Mouse (Mus musculus) CH12.LX (cell line): Measurements from ENCODE around the gene 4930562C15Rik. TPM values are rescaled to one million over a fixed set of nuclear protein-coding genes. Genes with fewer than 3 reads are reported as not detected.

Experiments
- DNase-seq: peaks from one replicate; pipeline ENCODE4 v3.0.0-alpha.2; 2013; ENCODE audit errors: extremely low read depth
- H3K27ac ChIP-seq: 2 replicates; pipeline ENCODE4 v1.5.1; 2012; ENCODE audit warnings: low read depth, mild to moderate bottlenecking, control low read depth, moderate library complexity; ENCODE audit not compliant: insufficient read depth
- H3K27me3 ChIP-seq: replicated peaks from 2 replicates; pipeline ENCODE3; 2012; ENCODE audit warnings: inconsistent platforms
- H3K36me3 ChIP-seq, 2 experiments: replicated peaks in 1 of 2; 2 replicates each; pipeline versions ENCODE3 to v1.6.1; 2012; ENCODE audit warnings: inconsistent platforms in 1 of 2, low read length in 1 of 2, mild to moderate bottlenecking in 1 of 2, mixed read lengths in 1 of 2, moderate library complexity in 1 of 2; ENCODE audit not compliant: control insufficient read depth in 1 of 2, insufficient read depth in 1 of 2
- H3K4me1 ChIP-seq, 2 experiments: 2 replicates each; pipeline ENCODE4 v1.6.1; 2012; ENCODE audit warnings: inconsistent platforms in 1 of 2, moderate library complexity in 1 of 2; ENCODE audit not compliant: insufficient read depth in 2 of 2, control insufficient read depth in 1 of 2
- H3K4me2 ChIP-seq: 2 replicates; pipeline ENCODE4 v1.6.1; 2012; ENCODE audit warnings: low read depth, mild to moderate bottlenecking, control low read depth; ENCODE audit not compliant: poor library complexity, insufficient read depth, severe bottlenecking
- H3K4me3 ChIP-seq, 3 experiments: fragments of 150-350 bp in 1 of 3; sonication (generic) in 1 of 3; replicated peaks in 1 of 3; 2 replicates each; pipeline versions ENCODE3 to v1.5.1; 2011 to 2012; ENCODE audit warnings: low read depth in 2 of 3, low read length in 2 of 3, mild to moderate bottlenecking in 2 of 3, moderate library complexity in 2 of 3, control low read depth in 1 of 3, improper control_type of control experiment in 1 of 3, inconsistent platforms in 1 of 3, mixed read lengths in 1 of 3; ENCODE audit not compliant: poor library complexity in 1 of 3
- H3K79me2 ChIP-seq: replicated peaks from 2 replicates; pipeline ENCODE4 v1.6.1; 2012; ENCODE audit warnings: mild to moderate bottlenecking, moderate library complexity; ENCODE audit not compliant: control insufficient read depth, poor library complexity, insufficient read depth, severe bottlenecking; ENCODE audit errors: extremely low read depth
- H3K9ac ChIP-seq: 2 replicates; pipeline ENCODE4 v1.6.1; 2012; ENCODE audit warnings: low read depth, mild to moderate bottlenecking, control low read depth, moderate library complexity; ENCODE audit not compliant: insufficient read depth
- H3K9me3 ChIP-seq: replicated peaks from 2 replicates; pipeline ENCODE3; 2012; ENCODE audit warnings: low read length, inconsistent platforms, mixed read lengths
- BHLHE40 ChIP-seq: IDR thresholded peaks from 2 replicates; pipeline ENCODE4 v1.6.1; 2011; ENCODE audit warnings: mild to moderate bottlenecking, low read depth, low read length, improper control_type of control experiment
- CTCF ChIP-seq, 2 experiments: IDR thresholded peaks in 1 of 2; conservative IDR thresholded peaks in 1 of 2; 2 replicates each; pipeline ENCODE4 v1.5.1; 2011 to 2012; ENCODE audit warnings: low read depth in 2 of 2, low read length in 2 of 2, improper control_type of control experiment in 1 of 2, inconsistent platforms in 1 of 2, mild to moderate bottlenecking in 1 of 2, moderate library complexity in 1 of 2
- ETS1 ChIP-seq: conservative IDR thresholded peaks from 2 replicates; pipeline ENCODE4 v1.6.1; 2012; ENCODE audit warnings: low read depth, mild to moderate bottlenecking, inconsistent platforms, low read length, improper control_type of control experiment, moderate library complexity
- HCFC1 ChIP-seq: IDR thresholded peaks from 2 replicates; pipeline ENCODE4 v1.6.1; 2012; ENCODE audit warnings: low read depth, mild to moderate bottlenecking, inconsistent platforms, low read length, improper control_type of control experiment
- IRF4 ChIP-seq: IDR thresholded peaks from 2 replicates; pipeline ENCODE4 v1.6.1; 2014; ENCODE audit warnings: low read depth, mild to moderate bottlenecking, inconsistent platforms, low read length, improper control_type of control experiment
- JUND ChIP-seq: conservative IDR thresholded peaks from 2 replicates; pipeline ENCODE4 v1.6.1; 2011; ENCODE audit warnings: low read depth, low read length, improper control_type of control experiment
- MAX ChIP-seq: IDR thresholded peaks from 2 replicates; pipeline ENCODE4 v1.6.1; 2011; ENCODE audit warnings: low read length, improper control_type of control experiment
- MAZ ChIP-seq: IDR thresholded peaks from 2 replicates; pipeline ENCODE4 v1.6.1; 2012; ENCODE audit warnings: low read depth, mild to moderate bottlenecking, inconsistent platforms, low read length, improper control_type of control experiment, moderate library complexity
- MEF2A ChIP-seq: IDR thresholded peaks from 2 replicates; pipeline ENCODE4 v1.6.1; 2014; ENCODE audit warnings: low read depth, mild to moderate bottlenecking, inconsistent platforms, low read length, improper control_type of control experiment, borderline replicate concordance
- MXI1 ChIP-seq: IDR thresholded peaks from 2 replicates; pipeline ENCODE4 v1.6.1; 2011; ENCODE audit warnings: mild to moderate bottlenecking, low read depth, low read length, improper control_type of control experiment
- NELFE ChIP-seq: IDR thresholded peaks from 2 replicates; pipeline ENCODE4 v1.6.1; 2011; ENCODE audit warnings: low read depth, low read length, improper control_type of control experiment
- NRF1 ChIP-seq: IDR thresholded peaks from 2 replicates; pipeline ENCODE4 v1.6.1; 2014; ENCODE audit warnings: low read depth, mild to moderate bottlenecking, inconsistent platforms, low read length, improper control_type of control experiment, moderate library complexity
- PAX5 ChIP-seq: IDR thresholded peaks from 2 replicates; pipeline ENCODE4 v1.6.1; 2012; ENCODE audit warnings: low read length, inconsistent platforms, mixed read lengths
- RAD21 ChIP-seq: IDR thresholded peaks from 2 replicates; pipeline ENCODE4 v1.6.1; 2011; ENCODE audit warnings: low read depth, mild to moderate bottlenecking, low read length, improper control_type of control experiment, moderate library complexity
- RCOR1 ChIP-seq: conservative IDR thresholded peaks from 2 replicates; pipeline ENCODE4 v1.6.1; 2012; ENCODE audit warnings: low read depth, mild to moderate bottlenecking, inconsistent platforms, low read length, improper control_type of control experiment
- SMC3 ChIP-seq: IDR thresholded peaks from 2 replicates; pipeline ENCODE4 v1.6.1; 2011; ENCODE audit warnings: low read depth, low read length, improper control_type of control experiment
- TCF12 ChIP-seq: IDR thresholded peaks from 2 replicates; pipeline ENCODE4 v1.6.1; 2014; ENCODE audit warnings: low read depth, mild to moderate bottlenecking, inconsistent platforms, low read length, improper control_type of control experiment
- UBTF ChIP-seq: IDR thresholded peaks from 2 replicates; pipeline ENCODE4 v1.6.1; 2012; ENCODE audit warnings: low read depth, mild to moderate bottlenecking, inconsistent platforms, low read length, improper control_type of control experiment, moderate library complexity
- USF1 ChIP-seq: IDR thresholded peaks from 2 replicates; pipeline ENCODE4 v1.6.1; 2014; ENCODE audit warnings: low read depth, mild to moderate bottlenecking, inconsistent platforms, low read length, improper control_type of control experiment
- ZKSCAN1 ChIP-seq: IDR thresholded peaks from 2 replicates; pipeline ENCODE4 v1.6.1; 2012; ENCODE audit warnings: low read depth, inconsistent platforms, low read length, improper control_type of control experiment, borderline replicate concordance
- ZNF384 ChIP-seq: IDR thresholded peaks from 2 replicates; pipeline ENCODE4 v1.6.1; 2012; ENCODE audit warnings: low read depth, low read length, improper control_type of control experiment, inconsistent platforms
- dilution Hi-C: fragments of 300-500 bp; cut with MboI; formaldehyde crosslinking; loops from 2 replicates; pipeline ENCODE4 v1.14.3; 2020; ENCODE audit warnings: low sequenced_read_pairs; ENCODE audit not compliant: extremely low pct_unique_long_range_greater_than_20kb, extremely low pct_ligation_motif_present
- in situ Hi-C: fragments of 300-500 bp; cut with MboI; formaldehyde crosslinking; loops from 3 replicates; pipeline ENCODE4 v1.14.3; 2019; ENCODE audit warnings: low sequenced_read_pairs, low pct_ligation_motif_present, low pct_unique_long_range_greater_than_20kb, mixed read lengths
- polyA plus RNA-seq: library from polyadenylated mRNA; unstranded; fragments of >175 nt; gene quantifications from 2 replicates; pipeline ENCODE4 v1.2.1, GENCODE M21; 2012; ENCODE audit warnings: low read depth; ENCODE audit not compliant: insufficient read length
- total RNA-seq, 2 experiments: library from RNA; depleted of rRNA; stranded (reverse); fragments of 300-350 nt in 1 of 2; fragments of >200 nt in 1 of 2; gene quantifications; 2 replicates each; pipeline ENCODE4 v1.2.3; 2012 to 2014

The 4930562C15Rik gene
- total and polyA plus RNA-seq, 3 experiments = 0.13 to 0.80 (median 0.20) TPM

DNA sequence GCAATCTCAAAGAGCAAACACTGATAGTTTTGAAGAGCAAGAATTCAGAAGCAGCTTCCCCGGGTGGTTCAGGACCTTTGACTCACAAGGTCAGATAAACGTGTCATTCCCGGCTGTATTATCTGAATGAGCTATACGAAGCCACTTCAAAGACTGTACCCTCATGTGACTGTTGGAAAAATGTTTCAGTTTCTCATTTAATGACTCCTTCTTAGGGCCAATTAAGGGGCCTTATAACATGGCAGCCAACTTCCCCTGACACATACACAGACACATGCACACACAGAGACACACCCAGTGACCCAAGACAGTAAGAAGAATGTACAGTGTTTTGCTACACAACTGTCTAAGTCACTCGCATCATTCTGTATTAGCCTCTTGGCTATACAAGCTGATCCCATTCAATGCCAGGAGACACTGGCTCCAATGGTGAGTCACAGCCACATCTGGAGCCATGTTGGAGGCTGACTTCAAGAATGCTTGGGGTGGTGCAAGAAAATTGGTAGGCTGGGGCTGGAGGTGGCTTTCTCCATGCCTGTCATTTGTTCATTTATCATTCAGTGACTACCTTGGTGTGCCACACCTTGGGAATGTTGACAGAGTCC is 19.9 kb downstream of the 4930562C15Rik start:
- H3K27ac ChIP-seq = no peak overlapping the region
- H3K4me3 ChIP-seq = no peak overlapping the region
- H3K4me1 ChIP-seq = no peaks in the 10 kb centered on the region
- no peak for DNase-seq
- no peak overlapping the region for H3K9ac ChIP-seq
- in situ Hi-C loops = loop anchor here (25.0 kb wide), 1 partner anchor 93 kb away; no protein-coding TSS in a partner anchor
- H3K36me3 ChIP-seq = no peaks in the 10 kb centered on the region
- TF ChIP-seq MEF2A (no peak), TCF12 (no peak), MAX (no peak), IRF4 (no peak), NELFE (no peak), NRF1 (no peak)
- no peaks in the 10 kb centered on the region for H3K9me3 ChIP-seq
- no peak overlapping the region for H3K4me2 ChIP-seq
- H3K79me2 ChIP-seq = no peaks in the 10 kb centered on the region
- dilution Hi-C loops = no loop called here
- H3K27me3 ChIP-seq = no peaks in the 10 kb centered on the region

DNA sequence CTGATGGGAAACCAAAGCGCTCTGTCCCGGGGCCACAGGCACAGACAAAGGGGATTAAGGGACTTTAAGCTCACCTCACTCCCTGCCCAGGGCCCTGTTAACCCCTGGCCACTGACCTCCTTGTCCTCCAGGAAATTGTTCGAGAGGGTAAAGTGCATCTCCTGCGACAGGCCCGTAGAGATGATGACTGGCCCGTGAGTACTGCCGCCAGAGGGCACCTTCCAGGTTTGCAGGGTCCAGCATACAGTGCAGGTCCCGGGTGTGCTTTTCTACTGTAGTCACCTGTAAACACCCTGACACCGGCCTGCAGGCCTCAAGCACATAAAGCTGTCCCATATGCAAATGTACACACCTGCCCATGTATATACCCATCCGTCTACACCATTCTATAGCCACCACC is 26.2 kb downstream of the 4930562C15Rik start:
- Histone ChIP-seq H3K4me2 (no peak overlapping the region), H3K79me2 (no peaks in the 10 kb centered on the region), H3K36me3 (no peaks in the 10 kb centered on the region), H3K4me3 (no peak overlapping the region), H3K9me3 (no peaks in the 10 kb centered on the region), H3K27me3 (no peaks in the 10 kb centered on the region), H3K4me1 (peaks cover 11 to 25% of the 10 kb centered on the region in 2 experiments), H3K27ac (no peak overlapping the region), H3K9ac (no peak overlapping the region)
- dilution Hi-C loops (no loop called here), in situ Hi-C loops (loop anchor here (25.0 kb wide), 1 partner anchor 99 kb away; no protein-coding TSS in a partner anchor)
- no peak for DNase-seq
- TF ChIP-seq USF1 (no peak), PAX5 (no peak), ETS1 (no peak), SMC3 (peak; percentile 51), UBTF (no peak), RCOR1 (no peak), ZKSCAN1 (no peak), ZNF384 (no peak), IRF4 (no peak), MXI1 (no peak), BHLHE40 (no peak), MAZ (no peak), MAX (no peak), RAD21 (peak; percentile 4), HCFC1 (no peak), JUND (no peak), CTCF (conservative IDR thresholded peaks at IDR 0.05 in 1 of 2, IDR thresholded peaks at IDR 0.05 in 1 of 2; ENCODE audit: low read depth in 2 of 2, low read length in 2 of 2) (peak in 1 of 2 experiments; percentile 52; a peak in 2 of 4 replicates)
